In genomic region chr16:92591783-92592182, GRCm38 (mm10) we compare ENCODE assay signal across 26 mouse cellular contexts.
"Had no signal": no experiment of that assay in that cellular context is flagged by ENCODE, and none has a peak within 500 bp of the region (broad histone marks: within the 10 kb centered on the region; RNA-seq: fewer than 3 reads in every experiment).

No protein-coding gene starts in this region.

- ATAC-seq: hindbrain, embryonic 16.5 days; inflammation-experienced regulatory T-cells, adult 6 months; intestine, embryonic 15.5 days; intestine, postnatal 0 days; liver, embryonic 12.5 days had no signal

- DNase-seq: gastrocnemius, adult 2 months; gastrocnemius, postnatal 10 days; gastrocnemius, postnatal 25 days; heart, adult 18-20 months; heart, postnatal 10 days; heart, postnatal 4 days; kidney, adult 18-20 months; kidney, adult 8-10 months; kidney, postnatal 10 days; kidney, postnatal 25 days; kidney, postnatal 4 days; layer of hippocampus, adult 9-11 months; layer of hippocampus, postnatal 36 days; left cerebral cortex, postnatal 4 days had no signal

- H3K4me3 ChIP-seq: gastrocnemius, adult 2 months; heart, embryonic 12.5 days; hindbrain, embryonic 10.5 days; hindbrain, embryonic 12.5 days; intestine, embryonic 15.5 days; layer of hippocampus, adult 2 months; limb, embryonic 13.5 days; limb, embryonic 15.5 days; liver, embryonic 12.5 days had no signal

- H3K27me3 ChIP-seq: hindbrain, embryonic 12.5 days; intestine, embryonic 15.5 days; limb, embryonic 13.5 days; limb, embryonic 15.5 days had no signal

- H3K9ac ChIP-seq: heart, embryonic 12.5 days; hindbrain, embryonic 12.5 days; hindbrain, embryonic 14.5 days; intestine, embryonic 15.5 days; limb, embryonic 13.5 days; limb, embryonic 15.5 days; liver, embryonic 12.5 days had no signal

- H3K36me3 ChIP-seq: heart, embryonic 12.5 days; hindbrain, embryonic 10.5 days; hindbrain, embryonic 12.5 days; intestine, embryonic 15.5 days; limb, embryonic 13.5 days; limb, embryonic 15.5 days; liver, embryonic 12.5 days had no signal

- H3K4me2 ChIP-seq: heart, embryonic 12.5 days; hindbrain, embryonic 12.5 days; hindbrain, embryonic 14.5 days; intestine, embryonic 15.5 days; limb, embryonic 15.5 days; liver, embryonic 12.5 days had no signal

- H3K9me3 ChIP-seq: heart, embryonic 12.5 days; hindbrain, embryonic 10.5 days; hindbrain, embryonic 12.5 days; intestine, embryonic 15.5 days; limb, embryonic 13.5 days; limb, embryonic 15.5 days; liver, embryonic 12.5 days had no signal

- H3K4me1 ChIP-seq: heart, embryonic 12.5 days; hindbrain, embryonic 10.5 days; hindbrain, embryonic 12.5 days; intestine, embryonic 15.5 days; liver, embryonic 12.5 days had no signal

- H3K27ac ChIP-seq: gastrocnemius, adult 2 months; hindbrain, embryonic 10.5 days; hindbrain, embryonic 12.5 days; hindbrain, embryonic 14.5 days; intestine, embryonic 15.5 days; layer of hippocampus, adult 2 months; limb, embryonic 13.5 days; limb, embryonic 15.5 days; liver, embryonic 12.5 days had no signal
